Mouse (Mus musculus) effector memory CD4-positive, alpha-beta T cell, adult 5 months (primary cell): ENCODE measurements around the gene Olfr1402. TPM values are rescaled to one million over a fixed set of nuclear protein-coding genes. Genes with fewer than 3 reads are reported as not detected.

ENCODE experiments used
- polyA plus RNA-seq: library from polyadenylated mRNA; unstranded; fragments of 100-300 nt; shearing (Covaris generic); gene quantifications from one replicate; pipeline ENCODE4 v1.2.1, GENCODE M21; 2017

Olfr1402 gene
- polyA plus RNA-seq = not detected

DNA sequence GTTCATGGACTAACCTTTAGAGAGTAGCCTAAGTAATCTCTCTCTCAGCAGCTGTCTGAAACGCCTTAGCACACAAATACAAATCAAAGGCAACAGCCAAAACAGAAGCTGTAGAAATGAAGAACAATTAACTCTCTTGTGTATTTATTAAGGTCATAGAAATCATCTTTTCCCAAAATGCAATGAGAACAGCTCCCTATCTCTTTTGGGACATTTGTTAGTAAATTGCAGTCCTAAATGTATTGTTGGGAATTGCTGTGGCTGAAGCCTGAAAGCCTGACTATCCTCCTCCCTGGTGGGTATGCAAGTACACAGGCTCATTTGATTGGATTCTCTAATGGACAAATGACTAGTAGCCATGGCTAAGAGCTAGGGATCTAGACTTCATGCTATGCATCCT, at the start of gene Olfr1402:
TSS of gene Olfr1402 (minus strand) at position 101 of the 400 bp plus-strand sequence.

Other genes with a start within 250 kb of the Olfr1402 start
- 6.5 TPM for gene Bcl9, start 124.1 kb downstream of the Olfr1402 start, polyA plus RNA-seq
- 30.3 TPM for gene Chd1l, start 188.2 kb upstream of the Olfr1402 start, polyA plus RNA-seq
- 6.4 TPM for gene Fmo5, start 206.8 kb upstream of the Olfr1402 start, polyA plus RNA-seq
- 5.3 TPM for gene Prkab2, start 236.2 kb upstream of the Olfr1402 start, polyA plus RNA-seq